Mouse (Mus musculus): ENCODE data around the gene Clec14a. TPM values are rescaled to one million over a fixed set of nuclear protein-coding genes. Genes with fewer than 3 reads are reported as not detected.

The Clec14a gene
- 0.84 and 1.6 TPM in 2 replicates for total RNA-seq (2017)

DNA sequence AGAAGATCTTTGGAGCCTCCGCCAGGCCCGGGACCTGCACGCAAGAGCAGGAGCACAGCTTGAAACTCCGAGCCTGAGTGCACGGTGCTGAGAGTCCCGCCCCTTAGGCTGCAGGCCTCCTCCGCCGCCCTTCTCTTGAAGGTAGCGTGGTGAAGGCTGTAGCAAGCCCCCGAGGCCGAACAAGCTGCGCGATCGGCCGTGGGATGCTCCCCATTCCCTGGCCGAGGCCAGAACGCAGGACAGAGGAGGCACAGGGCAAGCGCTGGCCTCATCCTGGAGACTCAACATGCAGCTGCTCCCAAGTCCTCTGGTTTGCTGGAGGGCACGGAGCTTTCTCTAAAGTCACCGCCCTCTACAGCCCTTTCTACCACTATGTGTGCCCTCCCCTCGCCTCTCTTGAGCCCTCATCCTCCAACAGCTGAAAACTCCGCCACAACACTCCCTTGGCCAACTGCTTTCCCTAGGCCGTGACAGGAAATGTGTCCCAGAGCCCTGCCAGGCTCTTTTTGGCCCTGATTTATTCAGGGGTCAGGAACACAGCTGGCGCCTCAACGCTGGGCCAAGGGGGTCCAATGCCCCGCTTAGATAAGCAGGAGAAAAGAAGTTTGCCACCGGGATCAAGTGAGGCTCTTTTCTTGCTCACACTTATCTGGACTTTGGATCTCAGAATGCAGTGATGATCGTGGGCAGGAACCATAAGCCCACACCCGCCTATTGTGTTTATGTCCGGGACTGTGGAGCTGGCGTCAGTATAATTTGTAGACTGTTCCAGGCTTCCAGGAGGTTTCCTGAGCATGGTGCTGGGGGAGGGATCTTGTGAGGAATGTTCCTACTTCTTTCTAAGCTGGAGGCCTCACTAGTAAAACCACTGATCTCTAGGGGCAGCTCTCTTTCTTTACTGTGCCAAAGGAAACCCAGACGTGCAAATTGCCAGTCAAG lies at the start of gene Clec14a:
Gene Clec14a (minus strand): TSS at position 728 of the 939 bp plus-strand sequence.
- peak; percentile 88 to 90 for ATAC-seq (replicated peaks in 1 of 2; ENCODE audit: insufficient read depth in 1 of 2, low FRiP score in 2 of 2, low TSS enrichment in 1 of 2, low read depth in 1 of 2, poor library complexity in 2 of 2, severe bottlenecking in 2 of 2)

- ATAC-seq (replicated peaks in 1 of 2; ENCODE audit: insufficient read depth in 1 of 2, low FRiP score in 2 of 2, low TSS enrichment in 1 of 2, low read depth in 1 of 2, poor library complexity in 2 of 2, severe bottlenecking in 2 of 2): no peak
Measured at GRCm38 (mm10) chr12:58307835-58308234, 38.7 kb upstream of the Clec14a start.

- peak in 1 of 2 experiments; percentile 60; a peak in 3 of 4 replicates for ATAC-seq (replicated peaks in 1 of 2; ENCODE audit: insufficient read depth in 1 of 2, low FRiP score in 2 of 2, low TSS enrichment in 1 of 2, low read depth in 1 of 2, poor library complexity in 2 of 2, severe bottlenecking in 2 of 2)
Measured at GRCm38 (mm10) chr12:58306402-58306801, 37.3 kb upstream of the Clec14a start.

DNA sequence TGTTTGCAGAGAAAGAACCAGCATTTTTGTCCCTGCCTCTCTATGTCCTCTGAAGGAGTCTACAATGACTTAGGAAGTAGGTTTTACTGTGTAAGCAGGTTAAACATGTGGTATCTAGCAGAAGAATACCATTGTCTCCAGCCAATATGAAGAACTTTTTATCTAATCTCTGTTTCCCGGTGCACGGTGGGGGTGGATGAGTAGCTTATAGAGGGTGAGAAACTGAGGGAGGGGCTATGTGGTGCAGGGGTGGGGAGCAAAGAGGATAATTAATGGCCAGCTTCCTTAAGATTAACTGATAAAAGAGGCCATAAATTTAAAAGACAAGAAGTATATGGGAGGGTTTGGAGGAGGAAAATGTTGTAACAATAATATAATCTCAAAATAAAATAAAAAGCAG lies 36.5 kb upstream of the Clec14a start:
- no peak for ATAC-seq (replicated peaks in 1 of 2; ENCODE audit: insufficient read depth in 1 of 2, low FRiP score in 2 of 2, low TSS enrichment in 1 of 2, low read depth in 1 of 2, poor library complexity in 2 of 2, severe bottlenecking in 2 of 2)

DNA sequence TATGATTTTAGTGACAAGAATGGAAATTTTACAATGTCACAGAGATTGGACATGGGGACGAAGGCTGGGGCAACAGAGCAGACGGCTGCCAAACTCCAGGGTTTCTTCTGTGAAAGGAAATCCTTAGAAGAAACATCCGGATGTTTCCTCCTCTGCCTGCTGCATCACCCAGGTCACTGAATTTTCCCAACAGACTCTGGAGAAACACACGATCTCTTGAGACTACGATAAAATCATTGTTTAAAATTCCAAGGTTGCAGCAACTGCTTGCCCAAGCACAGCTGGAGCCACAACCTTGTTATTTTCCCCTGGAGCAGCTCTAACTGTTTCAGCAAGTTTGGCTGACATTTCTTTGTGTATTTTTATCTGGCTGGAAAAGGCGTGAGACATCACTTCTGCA lies 27.9 kb upstream of the Clec14a start:
- ATAC-seq (replicated peaks in 1 of 2; ENCODE audit: insufficient read depth in 1 of 2, low FRiP score in 2 of 2, low TSS enrichment in 1 of 2, low read depth in 1 of 2, poor library complexity in 2 of 2, severe bottlenecking in 2 of 2): no peak

- ATAC-seq (replicated peaks in 1 of 2; ENCODE audit: insufficient read depth in 1 of 2, low FRiP score in 2 of 2, low TSS enrichment in 1 of 2, low read depth in 1 of 2, poor library complexity in 2 of 2, severe bottlenecking in 2 of 2): no peak
Measured at GRCm38 (mm10) chr12:58285912-58286311, 16.8 kb upstream of the Clec14a start.

GRCm38 (mm10) chr12:58270520-58270919 lies 1.4 kb upstream of the Clec14a start:
- ATAC-seq (replicated peaks in 1 of 2; ENCODE audit: insufficient read depth in 1 of 2, low FRiP score in 2 of 2, low TSS enrichment in 1 of 2, low read depth in 1 of 2, poor library complexity in 2 of 2, severe bottlenecking in 2 of 2): no peak

- no peak for ATAC-seq (replicated peaks in 1 of 2; ENCODE audit: insufficient read depth in 1 of 2, low FRiP score in 2 of 2, low TSS enrichment in 1 of 2, low read depth in 1 of 2, poor library complexity in 2 of 2, severe bottlenecking in 2 of 2)
Measured at GRCm38 (mm10) chr12:58269505-58269904, 415 bp upstream of the Clec14a start.

DNA sequence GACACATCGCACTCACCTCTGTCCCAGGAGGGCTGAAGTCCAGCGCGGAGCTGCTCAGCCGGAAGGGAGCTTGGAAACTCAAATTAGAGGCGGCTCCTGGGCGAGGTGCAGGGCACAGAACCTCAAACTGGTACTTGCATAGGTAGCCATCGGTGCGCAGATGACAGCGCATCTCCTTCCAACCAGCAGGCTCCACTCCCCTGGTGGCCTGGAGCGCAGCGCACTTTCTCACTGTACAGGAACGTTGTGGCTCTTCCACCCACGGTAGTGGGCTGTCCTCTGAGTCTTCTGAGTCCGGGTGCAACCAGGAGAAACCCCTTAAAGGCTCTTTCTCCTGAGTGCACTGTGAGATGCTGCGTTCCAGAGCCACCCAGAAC lies 916 bp downstream of the Clec14a start:
- peak; percentile 73 to 89 for ATAC-seq (replicated peaks in 1 of 2; ENCODE audit: insufficient read depth in 1 of 2, low FRiP score in 2 of 2, low TSS enrichment in 1 of 2, low read depth in 1 of 2, poor library complexity in 2 of 2, severe bottlenecking in 2 of 2)

DNA sequence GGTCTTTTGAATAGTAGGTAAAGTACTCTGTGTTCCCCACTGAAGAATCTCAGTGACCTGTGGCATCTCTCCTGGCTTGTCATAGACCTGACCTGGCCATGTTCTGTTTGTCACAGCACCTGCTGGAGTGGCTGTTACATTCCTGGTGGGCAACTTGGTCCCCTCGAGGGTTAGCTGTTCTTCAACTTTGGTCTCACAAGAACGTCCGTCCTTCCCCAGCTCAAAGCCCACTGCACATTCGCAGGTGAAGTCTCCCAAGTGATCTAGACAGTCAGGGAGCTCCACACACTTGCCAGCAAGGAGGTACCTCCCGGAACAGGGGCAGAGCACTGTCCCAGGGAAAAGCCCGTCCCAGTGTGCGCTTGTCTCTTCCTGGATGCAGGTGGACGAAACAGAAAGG lies 1.3 kb downstream of the Clec14a start:
- ATAC-seq (replicated peaks in 1 of 2; ENCODE audit: insufficient read depth in 1 of 2, low FRiP score in 2 of 2, low TSS enrichment in 1 of 2, low read depth in 1 of 2, poor library complexity in 2 of 2, severe bottlenecking in 2 of 2): no peak; a peak in 1 of 4 replicates

DNA sequence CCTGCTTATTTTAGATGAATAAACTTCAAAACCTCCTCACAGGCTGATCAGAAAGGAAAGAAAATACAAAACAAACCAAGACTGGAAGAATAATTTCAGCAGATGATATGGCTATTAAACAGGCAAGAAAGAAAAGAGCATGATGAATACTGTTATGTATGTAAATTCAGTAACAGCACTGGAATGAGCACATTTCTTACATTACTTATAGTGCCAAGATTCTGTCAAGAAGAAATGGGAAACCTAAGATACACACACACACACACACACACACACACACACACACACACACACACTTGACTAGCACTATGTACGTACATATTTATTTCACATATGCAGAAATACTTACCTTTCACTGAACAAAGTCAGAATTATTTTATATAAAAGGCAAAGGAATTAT lies 17.2 kb downstream of the Clec14a start:
- ATAC-seq (replicated peaks in 1 of 2; ENCODE audit: insufficient read depth in 1 of 2, low FRiP score in 2 of 2, low TSS enrichment in 1 of 2, low read depth in 1 of 2, poor library complexity in 2 of 2, severe bottlenecking in 2 of 2): no peak

GRCm38 (mm10) chr12:58232489-58232888 lies 36.6 kb downstream of the Clec14a start:
- no peak for ATAC-seq (replicated peaks in 1 of 2; ENCODE audit: insufficient read depth in 1 of 2, low FRiP score in 2 of 2, low TSS enrichment in 1 of 2, low read depth in 1 of 2, poor library complexity in 2 of 2, severe bottlenecking in 2 of 2)

DNA sequence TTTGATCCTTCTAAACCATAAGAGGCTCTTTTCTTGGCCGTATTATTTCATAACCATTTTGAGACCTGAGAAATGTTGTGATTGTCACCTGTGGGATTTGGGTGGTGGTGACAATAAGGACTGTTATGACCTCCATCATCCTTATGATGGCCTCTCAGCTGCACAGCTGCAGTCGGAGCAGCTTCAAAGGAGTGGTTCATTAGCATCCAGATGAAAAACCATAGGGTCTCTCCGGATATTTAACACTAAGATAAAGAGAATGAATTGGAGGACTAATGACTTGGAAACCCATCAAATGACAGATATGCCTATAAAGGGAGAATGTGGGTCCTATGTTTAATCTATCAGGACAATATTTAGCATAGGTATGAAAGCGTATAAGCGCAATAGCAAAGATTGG lies 43.4 kb downstream of the Clec14a start:
- no peak for ATAC-seq (replicated peaks in 1 of 2; ENCODE audit: insufficient read depth in 1 of 2, low FRiP score in 2 of 2, low TSS enrichment in 1 of 2, low read depth in 1 of 2, poor library complexity in 2 of 2, severe bottlenecking in 2 of 2)

- ATAC-seq (replicated peaks in 1 of 2; ENCODE audit: insufficient read depth in 1 of 2, low FRiP score in 2 of 2, low TSS enrichment in 1 of 2, low read depth in 1 of 2, poor library complexity in 2 of 2, severe bottlenecking in 2 of 2): no peak
Measured at GRCm38 (mm10) chr12:58219078-58219477, 50.0 kb downstream of the Clec14a start.

DNA sequence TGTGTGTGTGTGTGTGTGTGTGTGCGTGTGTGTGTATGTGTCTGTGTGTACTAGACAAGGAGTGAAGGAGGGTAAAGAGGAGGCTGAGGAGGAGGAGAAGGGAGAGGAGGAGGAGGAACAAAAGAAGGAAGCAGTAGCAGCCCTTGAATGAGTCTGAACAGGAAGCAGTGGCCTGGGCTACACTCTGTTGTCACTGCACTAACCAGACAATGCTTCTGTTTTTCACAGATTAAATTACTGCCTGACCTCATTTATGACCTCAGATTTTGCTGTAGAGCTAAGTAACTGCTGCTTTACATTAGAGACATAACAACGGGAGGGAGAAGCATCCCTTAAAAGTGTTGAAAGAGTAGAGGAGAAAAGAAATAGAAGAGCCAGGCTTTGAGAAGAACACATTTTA lies 52.9 kb downstream of the Clec14a start:
- ATAC-seq (replicated peaks in 1 of 2; ENCODE audit: insufficient read depth in 1 of 2, low FRiP score in 2 of 2, low TSS enrichment in 1 of 2, low read depth in 1 of 2, poor library complexity in 2 of 2, severe bottlenecking in 2 of 2): peak; percentile 28 to 44; a peak in 3 of 4 replicates
